Mouse (Mus musculus) cerebellum, adult 2 months (tissue): Measurements from ENCODE around the gene Ms4a4b.

Experiments
- CTCF ChIP-seq: fragments of 200-500 bp; IDR thresholded peaks from 2 replicates; pipeline ENCODE4 v1.5.1; 2011; ENCODE audit warnings: low read depth, mild to moderate bottlenecking, control low read depth, low read length, moderate library complexity, borderline replicate concordance; ENCODE audit not compliant: insufficient read depth
- POLR2A ChIP-seq: fragments of 200-500 bp; IDR thresholded peaks from 2 replicates; pipeline ENCODE4 v1.6.1; 2011; ENCODE audit warnings: low read length, control low read depth, borderline replicate concordance; ENCODE audit not compliant: insufficient read depth

- no peak for TF ChIP-seq POLR2A
- no peak for TF ChIP-seq CTCF
These were observed 51.2 kb downstream of the Ms4a4b start for GRCm38 (mm10) chr19:11494519-11494918.
